Mouse (Mus musculus): Measurements from ENCODE around the gene Olfr1475. TPM values are rescaled to one million over a fixed set of nuclear protein-coding genes. Genes with fewer than 3 reads are reported as not detected.
"Not testable (repeated sequence)": the region's sequence is repeated elsewhere in the genome, so short reads cannot be mapped to it uniquely, and the experiment has no call there.

Gene Olfr1475
- polyA plus RNA-seq (2012; rRNA removed): not detected in 2 replicates

DNA sequence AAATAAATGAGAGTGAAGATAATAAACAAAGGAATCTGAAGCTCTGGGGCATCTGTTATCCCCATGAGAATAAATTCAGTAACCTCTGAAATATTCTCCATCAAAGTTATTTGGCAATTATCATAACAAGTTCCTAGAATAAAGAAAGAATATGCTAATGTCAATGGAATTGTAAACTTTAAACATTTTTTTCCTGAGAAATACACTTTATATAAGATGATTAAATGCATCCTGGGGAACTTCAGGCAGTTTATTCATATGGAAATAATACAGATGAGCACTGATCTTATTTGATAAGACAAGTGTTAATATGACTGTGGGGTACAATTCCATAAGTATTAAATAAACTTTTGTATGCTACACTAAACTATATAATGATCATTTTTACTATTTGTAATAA is at the start of gene Olfr1475:
Olfr1475 (minus strand) TSS at position 101 of the 400 bp plus-strand sequence.
- DNase-seq (ENCODE audit: low read depth): no peak

DNA sequence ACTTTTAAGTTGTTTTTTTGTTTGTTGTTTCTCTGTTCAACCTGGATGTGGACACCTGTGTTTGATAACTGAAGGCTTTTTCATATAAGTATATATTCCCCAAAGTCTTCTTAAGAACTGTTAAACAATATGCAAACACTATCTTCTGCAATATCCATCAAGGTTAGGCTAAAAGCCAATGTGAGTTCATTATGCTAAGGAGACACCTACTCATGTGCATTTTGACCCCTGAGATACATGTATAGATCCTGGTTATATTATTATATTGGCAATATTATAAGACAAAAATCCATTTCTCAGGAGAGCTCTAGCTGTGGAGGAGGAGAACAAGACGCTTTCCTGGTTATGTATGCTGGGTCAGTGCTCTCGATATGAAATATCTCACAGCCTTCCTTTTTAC is 47.6 kb upstream of the Olfr1475 start, which contains the start of gene Olfr1480:
Olfr1480 (plus strand) TSS at position 301 of the 400 bp plus-strand sequence.
- no peak for DNase-seq (ENCODE audit: low read depth)

DNA sequence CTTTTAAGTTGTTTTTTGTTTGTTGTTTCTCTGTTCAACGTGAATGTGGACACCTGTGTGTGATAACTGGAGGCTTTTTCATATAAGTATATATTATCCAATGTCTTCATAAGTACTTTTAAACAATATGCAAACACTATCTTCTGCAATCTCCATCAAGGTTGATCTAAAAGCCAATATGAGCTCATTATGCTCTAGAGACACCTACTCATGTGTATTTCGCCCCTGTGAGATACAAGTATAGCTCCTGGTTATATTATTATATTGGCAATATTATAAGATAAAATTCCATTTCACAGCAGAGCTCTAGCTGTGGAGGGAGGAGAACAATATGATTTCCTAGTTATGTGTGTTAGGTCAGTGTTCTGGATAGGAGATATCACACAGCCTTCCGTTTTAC is 20.2 kb upstream of the Olfr1475 start, which contains the start of gene Olfr1477:
Olfr1477 (plus strand) TSS at position 301 of the 400 bp plus-strand sequence.
- no peak for DNase-seq (ENCODE audit: low read depth)

DNA sequence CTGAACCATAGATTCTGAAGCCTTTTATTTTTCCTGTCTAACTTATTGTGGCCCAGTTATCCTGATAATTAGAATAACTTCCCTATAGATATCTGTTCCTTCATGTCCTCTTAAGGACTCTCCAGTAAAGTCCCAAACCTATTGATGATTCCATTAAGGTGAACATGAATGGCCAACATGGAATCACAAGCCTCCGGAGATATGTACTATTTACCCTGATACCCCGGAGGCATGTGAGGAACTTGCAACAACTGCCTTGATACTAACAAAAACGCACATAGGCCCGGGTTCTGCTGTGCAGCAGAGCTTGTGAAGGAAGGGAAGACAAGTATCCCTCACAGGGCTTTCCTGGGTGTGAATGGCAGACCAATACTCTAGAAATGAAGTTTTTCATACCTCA is 10.7 kb downstream of the Olfr1475 start, which contains the start of gene Olfr1474:
Olfr1474 (plus strand) TSS at position 301 of the 400 bp plus-strand sequence.
- not testable (repeated sequence) for DNase-seq (ENCODE audit: low read depth)

DNA sequence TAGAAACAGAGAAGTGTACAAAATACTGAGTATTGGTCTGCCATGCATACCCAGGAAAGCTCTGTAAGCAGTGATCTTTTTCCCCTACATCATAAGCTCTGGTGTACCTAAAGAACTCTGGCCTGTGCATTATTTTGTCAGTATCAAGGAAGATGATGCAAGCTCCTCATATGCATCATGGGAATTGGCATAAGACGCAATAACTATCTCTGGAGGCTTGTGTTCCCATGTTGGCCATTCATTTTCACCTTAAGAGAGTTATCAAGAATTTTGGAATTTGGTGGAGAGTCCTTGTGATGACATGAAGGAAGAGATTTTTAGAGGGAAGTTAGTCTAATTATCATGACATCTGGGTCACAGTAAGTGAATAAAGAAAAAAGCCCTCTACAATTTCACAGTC is 24.0 kb downstream of the Olfr1475 start, which contains the start of gene Olfr1472:
Olfr1472 (minus strand) TSS at position 101 of the 400 bp plus-strand sequence.
- DNase-seq (ENCODE audit: low read depth): no peak

GRCm38 (mm10) chr19:13443109-13443508 is 36.9 kb downstream of the Olfr1475 start, which contains the start of gene Olfr1471:
TSS of gene Olfr1471 (plus strand) at chr19:13443409.
- DNase-seq (ENCODE audit: low read depth): not testable (repeated sequence)

Other genes with a start within 250 kb of the Olfr1475 start
- not detected in 2 replicates for gene Olfr1463, start 248.9 kb downstream of the Olfr1475 start, polyA plus RNA-seq (2012; rRNA removed)
- gene Olfr1465, start 164.7 kb downstream of the Olfr1475 start, polyA plus RNA-seq (2012; rRNA removed): not detected in 2 replicates
- gene Olfr1466, start 141.3 kb downstream of the Olfr1475 start, polyA plus RNA-seq (2012; rRNA removed): not detected in 2 replicates
- not detected in 2 replicates for gene Olfr1467, start 118.0 kb downstream of the Olfr1475 start, polyA plus RNA-seq (2012; rRNA removed)
- gene Olfr1469, start 72.3 kb downstream of the Olfr1475 start, polyA plus RNA-seq (2012; rRNA removed): not detected in 2 replicates
- not detected in 2 replicates for gene Olfr1471, start 36.8 kb downstream of the Olfr1475 start, polyA plus RNA-seq (2012; rRNA removed)
- gene Olfr1472, start 24.1 kb downstream of the Olfr1475 start, polyA plus RNA-seq (2012; rRNA removed): not detected in 2 replicates
- gene Olfr1474, start 10.6 kb downstream of the Olfr1475 start, polyA plus RNA-seq (2012; rRNA removed): not detected in 2 replicates
- gene Olfr1477, start 20.4 kb upstream of the Olfr1475 start, polyA plus RNA-seq (2012; rRNA removed): not detected in 2 replicates
- gene Olfr1480, start 47.7 kb upstream of the Olfr1475 start, polyA plus RNA-seq (2012; rRNA removed): not detected in 2 replicates
- not detected in 2 replicates for gene Olfr1484, start 103.3 kb upstream of the Olfr1475 start, polyA plus RNA-seq (2012; rRNA removed)
- gene Olfr1487, start 137.2 kb upstream of the Olfr1475 start, polyA plus RNA-seq (2012; rRNA removed): not detected in 2 replicates
- not detected in 2 replicates for gene Olfr1489, start 151.4 kb upstream of the Olfr1475 start, polyA plus RNA-seq (2012; rRNA removed)
- not detected in 2 replicates for gene Olfr1490, start 170.9 kb upstream of the Olfr1475 start, polyA plus RNA-seq (2012; rRNA removed)
- gene Olfr1491, start 217.1 kb upstream of the Olfr1475 start, polyA plus RNA-seq (2012; rRNA removed): not detected in 2 replicates
- gene Olfr1493-ps1, start 243.1 kb upstream of the Olfr1475 start, polyA plus RNA-seq (2012; rRNA removed): not detected in 2 replicates